Comparison of ENCODE assay signal across 11 mouse cellular contexts in the genomic region with DNA sequence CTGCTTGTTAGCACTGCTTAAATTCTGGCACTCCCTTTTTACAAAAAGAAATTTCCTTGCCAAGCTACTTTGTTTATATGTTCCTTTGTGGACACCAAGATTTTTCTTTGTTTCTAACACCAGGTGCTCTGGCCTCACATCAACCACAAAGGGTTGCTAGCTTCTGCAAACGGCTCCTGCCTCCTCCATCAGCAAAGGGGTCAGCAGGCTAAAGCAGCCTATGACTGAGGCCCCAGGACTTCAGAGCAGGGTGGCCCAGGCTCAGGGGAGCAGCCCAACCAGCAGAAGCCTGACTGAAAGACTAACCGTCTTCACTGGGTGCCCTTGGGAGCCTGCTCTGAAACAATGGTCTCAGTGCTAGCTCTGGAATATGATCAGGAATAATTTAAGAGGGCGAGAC. TPM values are rescaled to one million over a fixed set of nuclear protein-coding genes. Genes with fewer than 3 reads are reported as not detected.
"Had no signal": no experiment of that assay in that cellular context is flagged by ENCODE, and none has a peak within 500 bp of the region (broad histone marks: within the 10 kb centered on the region; RNA-seq: fewer than 3 reads in every experiment).

No protein-coding gene starts in this region.

- H3K9ac ChIP-seq: liver, embryonic 13.5 days; lung, embryonic 15.5 days had no signal

- H3K4me3 ChIP-seq: liver, embryonic 13.5 days; lung, embryonic 15.5 days had no signal

- H3K27me3 ChIP-seq: lung, embryonic 15.5 days had no signal

- H3K4me1 ChIP-seq: liver, embryonic 13.5 days; lung, embryonic 15.5 days had no signal

- DNase-seq: kidney, adult 18-20 months; kidney, adult 9 months; kidney, postnatal 14 days; kidney, postnatal 4 days; liver, embryonic 13.5 days; lung, postnatal 4 days; midbrain, embryonic 14.5 days; thymus, adult 18-20 months; thymus, postnatal 36 days had no signal

- H3K27ac ChIP-seq: liver, embryonic 13.5 days; lung, embryonic 15.5 days had no signal

- H3K36me3 ChIP-seq: liver, embryonic 13.5 days; lung, embryonic 15.5 days had no signal

RNA-seq across cellular contexts. Expression of gene Epn2, which starts 22.0 kb away (rescaled TPM):
- total RNA-seq: megakaryocyte progenitor cell, adult 5-6 weeks had no signal
